Mouse (Mus musculus): Measurements from ENCODE around the gene Gm28035. TPM values are rescaled to one million over a fixed set of nuclear protein-coding genes. Genes with fewer than 3 reads are reported as not detected.
A peak's percentile ranks its signal among the peaks of the same experiment; 100 is the strongest.

Gene Gm28035
- total RNA-seq, 4 experiments from 2014 or later, result 1.8 to 6.1 (median 3.6) TPM

- DNase-seq (ENCODE audit: low spot score), result no peak
Observed at GRCm38 (mm10) chr2:30261921-30262839, 21.8 kb downstream of the Gm28035 start.

- DNase-seq (ENCODE audit: low spot score), result no peak
Observed at GRCm38 (mm10) chr2:30262840-30263441, 22.6 kb downstream of the Gm28035 start.

- no peak for DNase-seq (ENCODE audit: low spot score)
Observed at GRCm38 (mm10) chr2:30263811-30264210, 23.4 kb downstream of the Gm28035 start.

- no peak for DNase-seq (ENCODE audit: low spot score)
Observed at GRCm38 (mm10) chr2:30264671-30265519, 24.5 kb downstream of the Gm28035 start.

GRCm38 (mm10) chr2:30265767-30266253, 25.4 kb downstream of the Gm28035 start, which contains the start of gene Phyhd1:
Gene Phyhd1 (plus strand): TSS chr2:30266203.
- DNase-seq (ENCODE audit: low spot score), result peak; percentile 93

GRCm38 (mm10) chr2:30266392-30266941, 26.1 kb downstream of the Gm28035 start:
- peak; percentile 86 for DNase-seq (ENCODE audit: low spot score)

- no peak for DNase-seq (ENCODE audit: low spot score)
Observed at GRCm38 (mm10) chr2:30267466-30267865, 27.1 kb downstream of the Gm28035 start.

GRCm38 (mm10) chr2:30268371-30268770, 28.0 kb downstream of the Gm28035 start:
- no peak for DNase-seq (ENCODE audit: low spot score)

- no peak for DNase-seq (ENCODE audit: low spot score)
Observed at GRCm38 (mm10) chr2:30269241-30269990, 29.0 kb downstream of the Gm28035 start.

GRCm38 (mm10) chr2:30270134-30270533, 29.8 kb downstream of the Gm28035 start:
- DNase-seq (ENCODE audit: low spot score), result peak; percentile 92

- no peak for DNase-seq (ENCODE audit: low spot score)
Observed at GRCm38 (mm10) chr2:30280743-30281142, 40.4 kb downstream of the Gm28035 start, which contains the start of gene Gm28038. Gene Gm28038 (plus strand): TSS chr2:30281043.

GRCm38 (mm10) chr2:30281651-30282050, 41.3 kb downstream of the Gm28035 start:
- DNase-seq (ENCODE audit: low spot score), result no peak

- no peak for DNase-seq (ENCODE audit: low spot score)
Observed at GRCm38 (mm10) chr2:30283193-30283592, 42.8 kb downstream of the Gm28035 start.

- no peak for DNase-seq (ENCODE audit: low spot score)
Observed at GRCm38 (mm10) chr2:30285004-30285403, 44.6 kb downstream of the Gm28035 start.

- no peak for DNase-seq (ENCODE audit: low spot score)
Observed at GRCm38 (mm10) chr2:30285416-30286181, 45.2 kb downstream of the Gm28035 start.

- peak; percentile 95 for DNase-seq (ENCODE audit: low spot score)
Observed at GRCm38 (mm10) chr2:30286192-30287026, 46.0 kb downstream of the Gm28035 start, which contains the start of the genes Dolk and Nup188. Gene Dolk (minus strand): TSS chr2:30286334. Gene Nup188 (plus strand): TSS chr2:30286397.

GRCm38 (mm10) chr2:30287027-30287373, 46.6 kb downstream of the Gm28035 start:
- no peak for DNase-seq (ENCODE audit: low spot score)

- DNase-seq (ENCODE audit: low spot score), result no peak
Observed at GRCm38 (mm10) chr2:30299525-30299924, 59.2 kb downstream of the Gm28035 start.

GRCm38 (mm10) chr2:30299966-30300365, 59.6 kb downstream of the Gm28035 start:
- DNase-seq (ENCODE audit: low spot score), result no peak
